Mouse (Mus musculus): ENCODE data around the gene Map7d1.
A peak's percentile ranks its signal among the peaks of the same experiment; 100 is the strongest.

Gene Map7d1

DNA sequence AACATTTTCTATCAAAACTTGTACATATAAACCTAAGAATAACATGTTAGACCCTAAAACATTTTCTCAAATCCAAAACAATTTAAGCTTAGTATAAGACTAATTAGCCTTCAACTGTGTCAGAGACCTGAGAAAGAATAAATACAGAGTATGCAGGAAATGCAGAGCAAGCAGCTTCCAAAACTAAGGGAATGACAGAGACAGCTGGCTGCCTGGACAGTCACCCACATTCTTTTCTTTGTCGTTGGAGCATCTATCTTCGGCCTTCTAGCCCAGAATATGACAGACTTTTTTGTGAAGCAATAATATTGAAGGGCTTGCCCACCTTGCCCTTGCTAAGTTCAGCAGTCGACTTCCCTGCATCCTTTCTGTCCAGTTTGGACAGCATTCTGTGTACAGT lies 13.1 kb upstream of the Map7d1 start:
- DNase-seq (ENCODE audit: low spot score in 2 of 2), result no peak

DNA sequence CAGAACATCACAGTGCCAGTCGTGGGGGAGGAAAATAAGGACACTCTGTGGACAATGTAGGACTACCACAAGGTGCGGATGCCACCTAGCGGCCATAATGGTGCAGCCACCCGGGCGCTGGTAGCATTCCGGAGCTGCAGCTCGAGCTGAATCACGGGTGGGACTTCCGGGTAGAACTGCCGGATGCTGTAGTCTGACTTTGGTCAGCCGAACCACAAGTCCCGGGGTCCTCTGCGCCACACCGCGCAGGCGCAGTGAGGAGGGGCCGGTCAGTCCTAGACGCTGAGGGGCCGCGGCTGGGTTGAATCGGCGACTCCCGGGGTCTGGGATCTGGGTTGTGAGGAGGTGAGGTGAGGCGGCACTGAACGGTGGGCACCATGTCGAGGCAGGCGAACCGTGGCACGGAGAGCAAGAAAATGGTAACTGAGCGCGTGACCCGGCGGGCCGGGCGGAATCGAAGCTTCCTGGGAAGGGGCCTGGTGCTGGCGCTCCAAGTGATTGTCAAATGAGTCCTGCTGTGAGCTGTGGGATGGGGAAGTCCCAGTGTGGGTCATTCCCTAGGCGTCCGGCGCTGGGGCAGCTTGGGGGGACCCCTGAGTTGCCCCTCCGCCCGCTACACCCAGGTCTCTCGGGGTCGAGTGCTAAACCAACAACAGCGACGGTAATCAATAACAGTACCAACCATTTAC lies 6.1 kb upstream of the Map7d1 start, which contains the start of gene Trappc3:
TSS of gene Trappc3 (plus strand) at position 207 of the 689 bp plus-strand sequence.
- peak; percentile 100 for DNase-seq (ENCODE audit: low spot score in 2 of 2)

GRCm38 (mm10) chr4:126261675-126262074 lies 5.5 kb upstream of the Map7d1 start:
- DNase-seq (ENCODE audit: low spot score in 2 of 2), result no peak

DNA sequence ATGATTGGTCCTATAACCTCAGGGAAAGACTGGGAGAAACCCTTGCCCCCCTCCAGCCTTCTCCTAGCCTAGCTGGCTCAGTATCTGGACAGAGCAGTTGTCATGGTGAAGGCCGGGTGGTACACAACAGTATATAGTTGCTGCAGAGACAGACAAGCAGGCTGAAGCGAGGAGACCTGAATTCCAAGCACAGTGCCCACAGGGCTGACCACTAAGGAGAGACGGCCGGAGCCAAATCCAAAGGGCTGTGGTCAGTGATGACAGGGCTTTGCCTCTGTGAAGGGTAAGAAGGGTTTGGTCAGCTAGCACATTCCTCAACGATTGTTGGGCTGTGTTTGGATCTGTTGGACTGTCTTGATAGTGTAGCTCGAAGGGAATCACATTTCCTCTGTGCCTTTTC lies 5.1 kb upstream of the Map7d1 start:
- DNase-seq (ENCODE audit: low spot score in 2 of 2), result no peak

DNA sequence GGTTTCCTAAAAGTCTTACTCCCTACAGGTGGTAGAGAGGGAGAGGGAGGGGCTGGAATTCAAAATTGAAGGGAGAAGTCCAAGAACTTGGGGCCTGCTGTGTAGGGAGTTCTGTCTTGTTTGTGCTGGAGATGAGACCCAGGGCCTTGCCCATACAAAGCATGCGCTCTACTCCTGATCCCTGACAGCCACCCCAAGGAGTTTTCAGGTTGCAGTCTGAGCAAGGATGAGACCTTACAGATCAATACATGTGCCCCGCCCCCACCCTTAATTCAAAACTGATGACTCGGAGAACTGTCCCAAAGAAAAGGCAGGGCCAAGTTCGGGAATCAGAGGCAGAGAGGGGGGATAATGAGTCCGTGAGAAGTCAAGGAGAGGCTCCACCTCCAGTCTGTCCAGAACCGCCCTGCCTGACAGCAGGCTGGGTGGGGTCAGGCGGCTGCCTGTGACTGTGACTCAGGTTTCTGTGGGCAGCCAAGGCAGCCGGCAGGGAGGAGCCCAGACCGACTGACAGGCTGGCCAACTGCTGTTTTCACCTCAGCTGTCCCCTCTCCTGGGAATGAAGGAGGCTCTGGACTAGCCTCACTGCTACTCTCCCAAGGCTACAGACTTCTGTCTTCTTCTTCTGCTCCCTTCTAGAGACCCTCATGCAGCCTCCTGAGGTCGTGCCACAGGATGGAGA lies 4.5 kb upstream of the Map7d1 start:
- DNase-seq (ENCODE audit: low spot score in 2 of 2), result no peak

DNA sequence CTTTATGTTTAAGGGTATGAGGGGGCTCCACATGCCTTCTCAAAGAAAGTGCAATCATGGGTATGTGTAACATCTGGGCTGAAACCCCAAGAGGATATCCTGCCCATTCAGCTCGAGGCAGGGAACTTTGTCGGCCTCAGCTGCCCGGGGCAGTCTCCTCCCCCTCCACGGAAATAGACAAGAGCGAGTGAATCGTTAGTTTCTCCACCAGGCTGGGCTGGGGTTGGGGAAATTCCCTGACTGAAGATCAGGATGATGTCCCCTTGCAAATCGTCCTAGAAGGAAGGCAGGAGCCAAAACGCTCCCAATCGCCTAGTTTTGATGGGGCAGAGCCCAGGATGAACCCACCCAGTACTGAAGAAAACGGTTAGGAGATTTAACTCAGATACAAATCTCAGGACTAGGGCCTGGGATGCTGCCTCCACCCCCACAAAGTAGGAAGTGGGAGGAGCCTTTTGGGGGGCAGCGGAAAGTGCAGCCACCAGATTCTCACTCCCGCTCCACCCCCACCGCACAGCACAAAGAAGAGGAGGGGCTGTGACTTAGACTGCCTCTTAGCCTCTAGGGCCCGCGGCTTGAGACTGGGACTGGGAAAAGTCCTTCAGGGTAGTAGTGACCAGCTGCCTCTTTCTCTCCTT lies 3.5 kb upstream of the Map7d1 start:
- no peak for DNase-seq (ENCODE audit: low spot score in 2 of 2)

DNA sequence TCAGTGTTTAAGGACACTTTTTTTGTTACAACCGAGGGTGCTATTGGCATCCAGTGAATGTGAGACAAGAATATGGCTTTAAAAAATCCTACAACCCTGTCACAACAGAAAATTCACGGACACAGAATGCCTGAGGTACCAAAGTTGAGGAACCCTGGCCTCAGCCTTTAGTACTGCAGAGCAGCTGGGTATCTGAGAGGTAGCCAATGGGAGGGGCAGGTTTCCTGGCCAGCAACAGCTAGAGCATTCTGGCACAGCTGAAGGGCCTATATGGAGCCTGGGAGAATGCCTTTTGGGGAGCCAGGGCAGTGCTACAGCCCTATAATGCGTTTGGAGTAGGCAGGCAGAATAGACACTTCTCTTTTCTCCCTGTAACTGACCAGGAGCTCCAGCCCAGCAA lies 2.9 kb upstream of the Map7d1 start:
- DNase-seq (ENCODE audit: low spot score in 2 of 2), result no peak

- DNase-seq (ENCODE audit: low spot score in 2 of 2), result no peak
Observed at GRCm38 (mm10) chr4:126256967-126257881, 1.1 kb upstream of the Map7d1 start.

DNA sequence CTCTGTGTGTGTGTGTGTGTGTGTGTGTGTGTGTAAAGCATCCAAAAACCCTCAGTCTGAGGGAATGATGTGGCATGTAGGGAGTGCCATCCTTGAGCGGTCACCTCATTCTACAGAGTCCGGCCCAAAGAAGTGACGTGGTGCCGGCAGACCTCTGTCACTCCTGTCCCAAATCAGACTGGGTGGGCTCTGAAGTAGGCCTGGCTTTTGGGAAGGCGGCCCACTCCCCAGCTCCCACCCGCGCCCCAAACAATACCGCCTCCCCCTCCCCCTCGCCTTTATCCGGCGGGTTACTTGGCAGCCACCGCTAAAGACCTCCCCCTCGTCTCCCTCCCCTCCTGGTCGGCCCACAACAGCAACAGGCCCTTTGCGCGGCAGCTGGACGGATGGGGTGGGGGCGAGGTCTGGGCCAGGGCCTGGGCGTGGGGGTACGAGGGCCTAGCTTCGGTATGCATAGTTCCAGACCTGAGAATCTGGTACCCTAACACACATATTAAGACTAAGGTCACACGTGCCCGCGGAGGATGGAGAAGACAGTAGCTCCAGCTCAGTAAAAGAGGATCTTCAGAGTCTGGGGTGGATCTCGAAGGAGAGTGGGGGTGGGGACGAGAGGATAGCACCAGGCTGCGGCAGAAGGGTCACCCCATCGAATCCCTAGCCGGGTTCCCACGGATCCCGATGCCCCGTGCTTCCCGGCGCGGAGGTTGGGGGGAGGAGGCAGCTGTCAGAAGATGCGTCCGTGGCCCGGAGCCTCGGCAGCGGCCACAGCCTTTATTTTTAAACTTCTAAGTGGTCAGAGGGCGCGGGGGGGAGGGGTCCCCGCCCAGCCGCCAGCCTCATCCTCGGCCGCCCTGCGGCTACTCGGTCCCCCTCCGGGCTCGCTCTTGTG lies 786 bp downstream of the Map7d1 start:
- DNase-seq (ENCODE audit: low spot score in 2 of 2), result no peak

GRCm38 (mm10) chr4:126254315-126255112 lies 1.6 kb downstream of the Map7d1 start:
- no peak for DNase-seq (ENCODE audit: low spot score in 2 of 2)

DNA sequence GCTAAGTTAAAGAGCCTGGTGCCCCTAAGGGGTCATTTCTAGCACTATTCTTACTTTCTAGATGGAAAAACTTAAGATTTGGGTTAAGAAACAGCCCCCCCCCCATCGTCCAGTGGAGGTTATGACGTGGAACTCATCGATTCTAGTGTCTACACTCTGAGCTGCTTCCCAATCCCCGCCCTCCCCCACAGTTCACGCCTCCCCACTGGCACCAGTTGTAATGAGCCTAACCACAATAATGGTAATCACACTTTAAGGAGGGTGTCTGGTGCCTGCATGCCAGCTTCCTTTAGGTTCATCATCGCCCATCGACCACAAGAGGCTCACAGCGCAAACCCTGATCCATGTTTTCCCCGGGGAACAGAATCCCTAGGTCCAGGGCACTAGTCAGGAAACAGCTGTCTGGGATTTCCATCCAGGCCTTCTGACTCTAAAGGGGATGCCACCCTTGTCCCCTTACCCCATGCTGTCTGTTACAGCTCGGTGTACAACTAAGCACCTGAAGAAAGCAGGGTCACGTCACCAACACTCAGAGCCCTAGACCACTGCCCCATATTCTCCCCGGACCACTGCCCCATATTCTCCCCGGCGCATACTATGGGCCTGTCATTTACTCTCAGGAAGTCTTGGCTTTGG lies 2.4 kb downstream of the Map7d1 start:
- DNase-seq (ENCODE audit: low spot score in 2 of 2), result no peak

DNA sequence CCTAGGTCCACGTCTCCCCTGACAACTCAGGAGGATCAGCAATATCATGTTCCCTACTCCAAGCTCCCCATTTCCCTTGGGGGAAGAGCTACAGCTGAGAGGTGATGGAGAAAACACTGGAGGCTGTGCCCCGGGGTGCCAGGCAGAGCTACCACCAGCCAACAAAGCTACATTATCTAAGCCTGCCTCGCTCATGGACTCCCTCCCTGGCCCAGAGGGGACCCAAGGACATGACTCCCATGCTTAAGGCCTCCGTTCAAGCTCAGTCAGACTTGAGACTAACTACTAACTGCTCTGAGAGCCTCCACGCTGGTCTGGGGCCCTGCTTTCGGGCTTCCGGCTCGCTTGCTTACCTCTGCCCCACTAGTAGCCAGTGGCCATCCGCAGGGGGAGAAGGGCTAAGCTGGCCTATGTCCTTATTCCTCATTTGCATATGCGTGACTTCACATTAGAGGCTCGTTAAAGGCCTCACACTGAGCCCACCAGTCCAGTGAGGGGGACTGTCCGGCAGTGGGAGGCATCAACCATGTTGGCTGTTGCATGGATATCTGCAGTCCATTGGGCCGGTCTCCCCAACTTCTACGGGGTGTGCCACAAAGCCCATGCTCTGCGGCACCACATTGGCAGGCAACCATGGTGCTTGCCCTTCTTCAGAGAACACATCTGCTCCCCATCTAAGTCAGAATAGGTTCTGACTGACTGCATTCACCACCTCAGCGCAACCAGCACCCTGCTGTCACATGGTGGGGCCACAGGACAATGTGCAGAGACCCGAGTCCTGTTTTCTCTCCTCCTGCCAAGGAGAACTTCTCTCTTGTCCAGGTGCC lies 3.5 kb downstream of the Map7d1 start:
- no peak for DNase-seq (ENCODE audit: low spot score in 2 of 2)

GRCm38 (mm10) chr4:126251655-126252254 lies 4.4 kb downstream of the Map7d1 start:
- no peak for DNase-seq (ENCODE audit: low spot score in 2 of 2)

DNA sequence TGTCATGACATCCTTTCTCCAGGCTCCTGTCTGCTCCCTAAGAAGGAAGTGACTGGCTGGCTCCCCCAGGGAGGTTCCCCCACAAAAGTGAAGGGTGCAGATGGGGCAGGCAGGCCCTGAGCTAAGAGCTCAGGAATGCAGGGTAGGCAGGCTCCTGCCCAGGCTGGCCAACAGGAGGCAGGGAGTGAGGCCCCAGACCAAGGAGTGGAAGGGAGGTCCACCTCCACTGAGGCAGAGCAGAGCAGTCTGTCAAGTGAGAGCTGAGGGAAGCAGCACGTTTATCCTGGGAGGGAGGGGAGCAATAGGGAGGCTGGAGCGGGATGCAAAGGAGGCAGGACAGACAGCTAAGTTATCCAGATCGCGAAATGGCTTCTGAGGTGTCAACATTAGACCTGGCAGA lies 5.5 kb downstream of the Map7d1 start:
- DNase-seq (ENCODE audit: low spot score in 2 of 2), result no peak

DNA sequence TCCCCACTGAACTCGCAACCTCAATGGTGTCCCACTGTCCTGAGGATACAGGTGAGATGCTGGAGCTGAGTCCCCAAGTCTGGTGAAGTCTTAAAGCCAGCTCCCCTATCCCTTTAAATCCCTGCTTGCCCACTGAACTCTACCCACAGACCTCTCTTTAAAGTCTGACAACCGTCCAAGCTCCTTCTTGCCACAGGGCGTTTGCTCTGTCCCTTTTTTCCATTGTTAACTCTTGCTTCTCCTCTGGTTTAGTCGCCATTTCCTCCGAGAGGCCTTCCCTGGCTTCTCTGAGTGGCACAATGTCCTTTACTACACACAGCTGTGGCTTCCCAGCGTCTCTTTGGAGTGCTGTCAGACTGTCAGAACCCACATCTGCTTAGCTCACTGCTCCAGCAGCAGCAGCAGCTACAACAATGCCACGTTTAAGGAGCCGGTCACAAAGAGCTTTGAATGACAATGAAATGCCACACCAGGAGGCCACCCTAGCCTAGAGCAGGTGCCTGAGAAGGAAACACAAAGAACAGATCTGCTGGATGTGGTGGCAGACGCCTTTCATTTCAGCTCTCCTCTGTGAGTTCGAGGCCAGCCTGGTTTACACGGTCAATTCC lies 7.8 kb downstream of the Map7d1 start:
- no peak for DNase-seq (ENCODE audit: low spot score in 2 of 2)

GRCm38 (mm10) chr4:126246202-126246889 lies 9.8 kb downstream of the Map7d1 start:
- DNase-seq (ENCODE audit: low spot score in 2 of 2), result peak; percentile 67 to 78

- no peak for DNase-seq (ENCODE audit: low spot score in 2 of 2)
Observed at GRCm38 (mm10) chr4:126242510-126242909, 13.6 kb downstream of the Map7d1 start.
